Mouse (Mus musculus) cerebellum, adult (tissue): ENCODE measurements around the gene Vmn1r107.
"Not testable (repeated sequence)": the region's sequence is repeated elsewhere in the genome, so short reads cannot be mapped to it uniquely, and the experiment has no call there.

Source experiments
- ATAC-seq: cut with Nextera tagmentation; 2 replicates; pipeline ENCODE4 v1.9.2; 2017; ENCODE audit warnings: mild to moderate bottlenecking, moderate library complexity, mixed read lengths; ENCODE audit not compliant: insufficient number of reproducible peaks, low FRiP score, low TSS enrichment

Vmn1r107 gene

DNA sequence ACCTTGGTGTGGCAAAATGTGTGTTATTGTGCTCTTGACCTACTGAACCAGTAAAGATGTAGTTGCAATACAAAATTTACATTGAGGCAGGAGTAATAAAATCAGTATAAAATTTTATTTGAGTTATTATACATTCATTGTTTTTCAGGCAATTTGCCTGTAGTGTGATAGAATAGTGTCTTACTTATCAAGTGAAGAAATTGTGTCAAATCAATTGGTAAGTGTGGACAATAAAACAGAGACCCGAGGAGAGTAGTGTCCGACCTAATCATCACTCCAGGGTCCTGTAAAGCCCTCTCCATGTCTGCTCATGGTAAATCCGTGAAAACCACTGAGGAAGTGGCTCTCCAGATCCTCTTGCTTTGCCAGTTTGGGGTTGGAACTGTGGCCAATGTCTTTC lies at the start of gene Vmn1r107:
Gene Vmn1r107 (plus strand): TSS at position 301 of the 400 bp plus-strand sequence.
- ATAC-seq: not testable (repeated sequence)

DNA sequence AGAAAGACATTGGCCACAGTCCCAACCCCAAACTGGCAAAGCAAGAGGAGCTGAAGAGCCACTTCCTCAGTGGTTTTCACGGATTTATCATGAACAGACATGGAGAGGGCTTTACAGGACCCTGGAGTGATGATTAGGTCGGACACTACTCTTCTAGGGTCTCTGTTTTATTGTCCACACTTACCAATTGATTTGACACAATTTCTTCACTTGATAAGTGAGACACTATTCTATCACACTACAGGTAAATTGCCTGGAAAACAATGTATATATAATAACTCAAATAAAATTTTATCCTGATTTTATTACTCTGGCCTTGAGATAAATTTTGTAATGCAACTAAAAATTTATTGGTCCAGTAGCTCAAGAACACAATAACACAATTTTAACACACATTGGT lies 34.4 kb downstream of the Vmn1r107 start, which contains the start of gene Vmn1r111:
Gene Vmn1r111 (minus strand): TSS at position 101 of the 400 bp plus-strand sequence.
- not testable (repeated sequence) for ATAC-seq
